Mouse (Mus musculus): ENCODE results near the gene Ttc25. TPM values are rescaled to one million over a fixed set of nuclear protein-coding genes. Genes with fewer than 3 reads are reported as not detected.
"Not testable (repeated sequence)": the region's sequence is repeated elsewhere in the genome, so short reads cannot be mapped to it uniquely, and the experiment has no call there.

The Ttc25 gene
- polyA plus RNA-seq, 1 experiment, result 0.92 TPM

GRCm38 (mm10) chr11:100609997-100610680 is 64.7 kb downstream of the Ttc25 start:
- 50% methylated on average over 9 of the region's 9 CpGs for WGBS
- DNase-seq, result no peak
- H3K4me1 ChIP-seq (ENCODE audit: control insufficient read depth, insufficient read depth, low read length), result peaks cover 11% of the 10 kb centered on the region
- H3K27me3 ChIP-seq (ENCODE audit: control insufficient read depth, insufficient read depth, low read length), result no peaks in the 10 kb centered on the region
- no peak overlapping the region for H3K4me3 ChIP-seq (replicated peaks; ENCODE audit: insufficient read depth, low read depth, low read length)
- TF ChIP-seq CTCF (IDR thresholded peaks at IDR 0.05; ENCODE audit: borderline replicate concordance, insufficient read depth, low read depth, low read length), result no peak
- no peak for TF ChIP-seq POLR2A (IDR thresholded peaks at IDR 0.05; ENCODE audit: borderline replicate concordance, insufficient read depth, low read length)
- H3K27ac ChIP-seq (ENCODE audit: insufficient read depth, low read length), result peak overlapping the region; percentile 65; the same call in 1 of the 2 replicates

- TF ChIP-seq CTCF (IDR thresholded peaks at IDR 0.05; ENCODE audit: borderline replicate concordance, insufficient read depth, low read depth, low read length) (peak; percentile 63), POLR2A (IDR thresholded peaks at IDR 0.05; ENCODE audit: borderline replicate concordance, insufficient read depth, low read length) (no peak)
- peaks cover 6% of the 10 kb centered on the region for H3K4me1 ChIP-seq (ENCODE audit: control insufficient read depth, insufficient read depth, low read length)
- WGBS, result 11% methylated on average over 6 of the region's 6 CpGs
- no peaks in the 10 kb centered on the region for H3K27me3 ChIP-seq (ENCODE audit: control insufficient read depth, insufficient read depth, low read length)
- DNase-seq, result peak; percentile 48 to 60
- H3K27ac ChIP-seq (ENCODE audit: insufficient read depth, low read length), result no peak overlapping the region
- H3K4me3 ChIP-seq (replicated peaks; ENCODE audit: insufficient read depth, low read depth, low read length), result no peak overlapping the region
Measured at GRCm38 (mm10) chr11:100611627-100612026, 66.2 kb downstream of the Ttc25 start.

- TF ChIP-seq CTCF (IDR thresholded peaks at IDR 0.05; ENCODE audit: borderline replicate concordance, insufficient read depth, low read depth, low read length) (no peak), POLR2A (IDR thresholded peaks at IDR 0.05; ENCODE audit: borderline replicate concordance, insufficient read depth, low read length) (no peak)
- H3K4me1 ChIP-seq (ENCODE audit: control insufficient read depth, insufficient read depth, low read length), result peaks cover 9% of the 10 kb centered on the region
- WGBS, result 59% methylated on average over 3 of the region's 3 CpGs
- H3K27me3 ChIP-seq (ENCODE audit: control insufficient read depth, insufficient read depth, low read length), result no peaks in the 10 kb centered on the region
- no peak for DNase-seq
- no peak overlapping the region for H3K27ac ChIP-seq (ENCODE audit: insufficient read depth, low read length)
- no peak overlapping the region for H3K4me3 ChIP-seq (replicated peaks; ENCODE audit: insufficient read depth, low read depth, low read length)
Measured at GRCm38 (mm10) chr11:100613241-100613640, 67.8 kb downstream of the Ttc25 start.

- no peak for DNase-seq
- Histone ChIP-seq H3K27ac (ENCODE audit: insufficient read depth, low read length) (no peak overlapping the region), H3K4me3 (replicated peaks; ENCODE audit: insufficient read depth, low read depth, low read length) (no peak overlapping the region), H3K4me1 (ENCODE audit: control insufficient read depth, insufficient read depth, low read length) (peaks cover 6% of the 10 kb centered on the region; the same call in 1 of the 2 replicates), H3K27me3 (ENCODE audit: control insufficient read depth, insufficient read depth, low read length) (no peaks in the 10 kb centered on the region)
- TF ChIP-seq CTCF (IDR thresholded peaks at IDR 0.05; ENCODE audit: borderline replicate concordance, insufficient read depth, low read depth, low read length), result no peak
- TF ChIP-seq POLR2A (IDR thresholded peaks at IDR 0.05; ENCODE audit: borderline replicate concordance, insufficient read depth, low read length), result no peak
- WGBS, result 89% methylated on average over 5 of the region's 5 CpGs
Measured at GRCm38 (mm10) chr11:100616332-100616731, 70.9 kb downstream of the Ttc25 start.

GRCm38 (mm10) chr11:100616836-100617235 is 71.4 kb downstream of the Ttc25 start:
- H3K4me1 ChIP-seq (ENCODE audit: control insufficient read depth, insufficient read depth, low read length); DNase-seq; H3K27me3 ChIP-seq (ENCODE audit: control insufficient read depth, insufficient read depth, low read length); H3K27ac ChIP-seq (ENCODE audit: insufficient read depth, low read length); H3K4me3 ChIP-seq (replicated peaks; ENCODE audit: insufficient read depth, low read depth, low read length): not testable (repeated sequence)
- 87% methylated on average over 7 of the region's 7 CpGs for WGBS

GRCm38 (mm10) chr11:100617480-100617879 is 72.1 kb downstream of the Ttc25 start:
- WGBS, result 78% methylated on average over 4 of the region's 4 CpGs
- H3K27me3 ChIP-seq (ENCODE audit: control insufficient read depth, insufficient read depth, low read length), result no peaks in the 10 kb centered on the region
- H3K4me1 ChIP-seq (ENCODE audit: control insufficient read depth, insufficient read depth, low read length), result peaks cover 6% of the 10 kb centered on the region; the same call in 1 of the 2 replicates
- H3K4me3 ChIP-seq (replicated peaks; ENCODE audit: insufficient read depth, low read depth, low read length), result peak overlapping the region; percentile 10
- DNase-seq, result no peak
- H3K27ac ChIP-seq (ENCODE audit: insufficient read depth, low read length), result no peak overlapping the region
- TF ChIP-seq POLR2A (IDR thresholded peaks at IDR 0.05; ENCODE audit: borderline replicate concordance, insufficient read depth, low read length), result no peak
- TF ChIP-seq CTCF (IDR thresholded peaks at IDR 0.05; ENCODE audit: borderline replicate concordance, insufficient read depth, low read depth, low read length), result no peak

GRCm38 (mm10) chr11:100618761-100619484 is 73.5 kb downstream of the Ttc25 start, which contains the start of gene Nkiras2:
Gene Nkiras2, plus strand, starts transcription at chr11:100619244.
- TF ChIP-seq CTCF (IDR thresholded peaks at IDR 0.05; ENCODE audit: borderline replicate concordance, insufficient read depth, low read depth, low read length), result no peak
- no peak for TF ChIP-seq POLR2A (IDR thresholded peaks at IDR 0.05; ENCODE audit: borderline replicate concordance, insufficient read depth, low read length)

More at GRCm38 (mm10) chr11:100618761-100619484, 73.5 kb downstream of the Ttc25 start, which contains the start of gene Nkiras2:
- Histone ChIP-seq H3K4me3 (replicated peaks; ENCODE audit: insufficient read depth, low read depth, low read length) (peak within 1 kb of the TSS; percentile 91), H3K27me3 (ENCODE audit: control insufficient read depth, insufficient read depth, low read length) (no peaks in the 10 kb centered on the region), H3K27ac (ENCODE audit: insufficient read depth, low read length) (peak within 1 kb of the TSS; percentile 83), H3K4me1 (ENCODE audit: control insufficient read depth, insufficient read depth, low read length) (peaks cover 4% of the 10 kb centered on the region)
- peak in 1 of 2 experiments; percentile 46 for DNase-seq
- WGBS, result under 1% methylated on average over 36 of the region's 36 CpGs
